Mouse (Mus musculus) mouse trophoblast stem cell (cell line): ENCODE measurements around the gene Cav3.

Source experiments
- in situ Hi-C, 2 experiments: fragments of 300-500 bp; cut with MseI, MboI; formaldehyde crosslinking; loops; 2 replicates in 1 of 2; 3 replicates in 1 of 2; pipeline ENCODE4 v1.15.1; 2025

The Cav3 gene

DNA sequence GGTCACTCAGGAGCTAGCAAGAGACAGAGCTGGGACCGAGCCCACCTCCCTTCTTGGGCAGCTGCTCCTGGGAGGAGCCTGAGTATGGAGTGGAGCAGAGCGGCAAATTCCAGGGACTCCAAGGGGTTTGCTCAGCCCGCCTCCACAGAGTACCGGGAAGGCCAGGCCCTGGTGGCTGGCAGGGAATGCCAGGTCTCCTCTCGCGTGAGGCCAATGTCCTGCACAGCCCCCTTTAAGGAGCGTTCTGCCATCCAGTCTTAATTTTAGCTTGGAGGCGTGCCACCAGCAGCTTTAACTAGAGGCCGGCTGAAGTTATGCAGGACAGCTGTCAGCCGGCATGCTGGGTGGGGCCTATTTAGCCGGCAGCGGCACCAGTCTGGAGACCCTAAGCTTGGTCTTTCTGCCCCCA lies at the start of gene Cav3:
TSS of gene Cav3 (plus strand) at position 165 of the 409 bp plus-strand sequence.
- in situ Hi-C loops, result no loop called here

DNA sequence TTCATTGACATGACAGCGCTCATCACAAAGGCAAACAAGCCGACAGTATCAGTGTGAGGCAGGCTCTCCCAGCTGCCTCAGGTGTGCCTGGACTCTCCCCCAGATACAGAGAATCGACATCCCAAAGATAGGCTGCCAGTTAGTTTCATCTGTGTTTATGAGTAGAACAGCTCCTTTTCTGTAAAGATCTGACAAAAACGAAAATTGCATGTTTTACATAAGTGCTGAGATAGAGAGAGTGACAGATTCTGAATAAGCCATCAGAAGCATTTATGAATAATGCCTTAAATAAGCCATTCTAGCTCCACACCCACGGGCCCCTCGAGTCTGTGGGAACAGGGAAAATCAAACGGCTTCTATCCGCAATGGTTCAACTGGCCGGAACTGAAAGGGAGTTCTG lies 40.0 kb upstream of the Cav3 start:
- in situ Hi-C loops, result no loop called here

DNA sequence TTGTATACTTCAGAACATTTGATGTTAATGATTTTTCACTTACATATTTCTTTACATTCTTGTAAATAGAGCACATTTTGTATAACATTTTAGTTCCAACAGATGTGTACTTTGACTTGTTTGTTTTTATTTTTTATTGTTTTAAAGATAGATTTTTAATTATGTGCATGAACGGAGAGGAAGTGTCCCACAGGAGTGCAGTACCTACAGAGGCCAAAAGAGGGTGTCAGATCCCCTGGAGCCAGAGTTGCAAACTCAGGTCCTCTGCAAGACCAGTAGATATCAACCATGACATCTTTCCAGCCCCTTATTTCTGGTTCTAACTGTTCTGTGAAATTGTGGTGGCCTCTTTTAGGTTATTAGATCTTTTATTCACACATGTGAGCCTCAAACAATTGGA lies 38.4 kb upstream of the Cav3 start:
- in situ Hi-C loops, result no loop called here

DNA sequence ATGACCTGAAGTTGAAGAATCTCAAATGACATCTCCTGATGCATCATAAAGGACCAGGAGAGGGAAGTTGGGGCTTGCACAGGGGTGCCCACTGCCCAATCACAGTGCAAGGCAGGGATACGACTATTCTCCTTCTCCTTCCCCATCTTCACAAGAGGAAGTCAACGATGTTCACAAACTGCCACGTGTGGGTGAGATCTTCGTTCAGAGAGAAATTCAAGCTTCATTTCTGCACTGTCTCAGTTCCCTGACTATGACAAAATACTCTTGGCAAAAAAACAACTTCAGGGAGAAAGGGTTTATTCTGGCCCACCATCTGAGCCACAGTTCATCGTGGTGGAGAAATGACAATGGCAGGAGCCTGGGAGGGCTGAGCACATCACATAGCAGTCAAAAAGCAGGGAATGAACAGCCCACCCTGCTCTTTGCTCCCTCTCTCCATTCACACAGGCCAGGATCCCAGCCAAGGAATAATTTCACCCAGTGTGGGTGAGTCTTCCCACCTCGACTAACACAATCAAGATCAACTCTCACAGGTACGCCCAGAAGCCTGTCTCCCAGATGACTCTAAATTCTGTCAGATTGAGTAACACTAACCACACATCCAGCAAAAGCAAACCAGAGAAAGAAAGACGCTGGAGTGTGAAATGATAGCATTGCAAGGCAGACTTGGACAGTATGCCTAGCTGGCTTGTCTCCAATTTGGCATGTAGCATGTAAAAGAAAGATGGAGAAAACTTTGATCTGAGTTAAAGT lies 35.4 kb upstream of the Cav3 start:
- in situ Hi-C loops, result no loop called here

DNA sequence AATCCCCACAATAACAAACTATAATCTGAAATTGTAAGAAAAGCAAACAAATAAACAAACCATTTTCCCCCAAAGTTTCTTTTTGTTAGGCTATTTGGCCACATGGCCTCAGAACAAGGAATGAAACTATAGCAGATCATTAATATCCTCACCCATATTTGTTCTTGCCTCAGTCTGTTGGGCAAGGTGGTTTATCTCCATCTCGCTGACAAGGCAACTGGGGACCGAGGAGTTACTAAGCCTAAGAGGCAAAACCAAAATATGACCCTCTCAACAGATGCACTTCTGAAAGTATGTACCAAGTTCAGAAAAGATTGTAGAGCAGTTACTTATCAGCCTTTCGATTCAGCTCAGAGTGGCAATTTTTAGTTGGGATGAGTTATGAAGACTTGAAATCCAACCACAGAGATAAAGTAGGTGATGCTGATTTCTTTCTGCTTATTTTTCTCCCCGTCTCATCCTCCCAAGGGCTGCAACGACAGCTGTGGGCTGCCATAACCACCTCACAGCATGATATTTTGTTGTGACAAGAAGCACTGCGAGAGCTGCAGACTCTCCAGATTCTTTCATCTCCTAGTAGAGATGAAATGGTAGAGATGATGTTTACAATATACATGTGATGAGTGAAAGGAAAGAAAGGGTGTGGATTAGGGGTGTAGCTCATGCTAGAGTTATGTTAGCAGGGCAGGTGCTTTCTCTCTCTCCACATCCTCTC lies 33.1 kb upstream of the Cav3 start:
- in situ Hi-C loops, result no loop called here

DNA sequence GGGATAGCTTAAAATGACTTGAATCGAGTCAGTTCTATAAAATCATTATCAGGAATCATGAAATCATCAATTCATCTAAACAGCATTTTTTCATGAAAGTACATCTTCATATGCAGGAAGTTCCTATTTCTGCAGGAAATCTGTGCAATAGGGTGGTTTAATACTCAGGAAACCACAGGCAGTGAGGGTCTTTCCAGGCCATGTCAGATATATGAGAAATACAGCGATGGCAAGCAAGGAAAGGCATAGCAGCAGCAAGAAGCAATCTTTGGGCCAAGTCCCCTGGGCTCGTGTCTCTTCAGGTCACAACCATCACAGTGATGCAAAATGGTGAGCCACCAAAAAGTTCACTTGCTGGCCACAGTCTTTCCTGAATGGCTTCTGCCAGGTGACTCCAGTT lies 13.6 kb upstream of the Cav3 start:
- in situ Hi-C loops, result no loop called here

DNA sequence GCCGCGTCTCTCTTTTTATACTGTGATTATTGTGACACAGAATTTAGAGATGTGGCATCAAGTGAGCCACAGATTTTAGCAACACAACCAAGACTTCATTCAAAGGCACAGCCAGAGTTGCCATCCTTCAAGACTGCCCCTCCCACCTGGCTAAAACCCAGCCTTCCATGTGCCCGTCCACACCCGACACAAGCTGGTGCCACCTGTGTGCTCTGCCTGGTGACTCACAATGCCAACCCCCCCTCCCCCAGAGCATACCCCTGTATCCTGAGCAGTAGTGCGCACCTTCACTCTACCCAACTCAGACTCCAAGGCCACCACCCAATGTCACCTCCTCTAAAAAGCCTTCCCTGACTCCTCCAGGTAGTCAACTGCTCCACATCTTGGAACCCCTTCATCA lies 2.2 kb downstream of the Cav3 start:
- in situ Hi-C loops, result no loop called here

DNA sequence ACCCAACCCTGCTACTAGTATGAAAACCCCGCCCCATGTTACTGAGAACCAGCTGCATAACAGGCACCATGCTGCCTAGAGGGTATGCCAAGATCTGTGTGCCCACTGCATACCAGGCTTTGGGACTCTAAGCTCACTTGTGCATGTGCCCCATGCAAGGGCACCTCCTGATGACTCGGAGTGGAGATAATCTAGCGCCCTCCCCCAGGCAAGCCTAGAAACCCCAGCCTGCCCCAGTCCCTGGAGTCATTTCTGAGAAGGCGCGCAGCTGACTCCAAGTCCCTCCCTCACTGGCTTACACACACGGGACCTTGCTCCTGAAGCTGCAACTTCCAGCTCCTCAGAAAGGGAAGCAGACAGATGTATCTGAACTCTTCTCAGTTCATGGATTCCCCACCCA lies 4.0 kb downstream of the Cav3 start:
- in situ Hi-C loops, result no loop called here

DNA sequence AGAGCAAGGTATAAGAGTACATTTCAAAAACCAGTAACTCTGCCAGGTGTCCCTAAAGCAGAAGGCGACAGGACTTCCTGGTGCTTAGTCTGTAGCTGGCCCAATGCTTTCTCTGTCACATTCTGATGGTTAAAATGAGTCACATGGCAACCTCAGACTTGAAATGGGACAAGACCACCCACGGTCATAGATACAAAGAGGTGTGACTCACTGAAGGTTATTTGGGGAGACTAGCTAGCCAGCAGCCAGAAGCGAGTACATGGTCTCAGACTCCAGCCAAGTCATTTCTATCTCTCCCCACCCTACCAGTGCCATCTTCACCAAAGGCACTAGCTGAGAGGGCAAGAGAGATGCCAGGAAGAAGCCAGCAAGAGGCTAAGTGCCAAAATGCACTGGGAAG lies 6.1 kb downstream of the Cav3 start:
- in situ Hi-C loops, result no loop called here

DNA sequence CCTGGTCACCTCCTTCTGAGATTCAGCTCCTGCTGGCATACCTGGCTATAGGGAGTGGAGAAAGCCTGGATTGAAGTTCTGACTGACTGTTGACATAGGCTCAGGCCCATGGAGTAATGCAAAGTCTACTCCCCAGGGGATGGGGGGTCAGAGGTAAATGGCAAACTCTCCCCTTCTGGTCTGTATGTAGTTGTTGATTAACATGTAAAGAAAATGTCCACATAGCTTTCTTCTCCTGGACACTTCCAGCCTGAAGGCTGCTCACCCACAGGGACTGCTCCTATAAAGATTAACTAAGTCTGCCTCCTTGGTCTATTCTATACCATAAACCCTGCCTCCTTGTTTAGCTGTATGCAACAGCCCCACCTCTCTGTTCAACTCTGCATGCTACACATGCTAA lies 6.7 kb downstream of the Cav3 start:
- in situ Hi-C loops, result no loop called here

DNA sequence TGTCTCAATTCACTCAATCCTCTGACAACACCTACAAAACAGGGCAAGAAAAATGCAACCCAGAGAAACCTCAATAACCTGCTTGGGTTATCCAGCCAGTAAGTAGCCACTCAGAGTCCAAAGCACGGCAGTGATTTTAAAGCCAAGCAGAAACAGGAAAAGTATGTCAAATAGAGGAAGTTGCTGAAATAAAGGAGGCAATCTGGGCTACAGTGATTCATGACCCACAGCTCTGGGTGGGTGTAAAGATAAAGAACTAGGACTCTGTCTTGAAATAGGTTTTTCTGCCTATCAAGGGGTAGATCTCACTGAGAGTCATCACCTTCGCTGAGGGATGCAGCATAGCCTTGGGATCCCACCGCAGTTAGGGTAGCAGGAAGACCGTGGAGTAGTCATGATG lies 12.3 kb downstream of the Cav3 start:
- in situ Hi-C loops, result no loop called here

DNA sequence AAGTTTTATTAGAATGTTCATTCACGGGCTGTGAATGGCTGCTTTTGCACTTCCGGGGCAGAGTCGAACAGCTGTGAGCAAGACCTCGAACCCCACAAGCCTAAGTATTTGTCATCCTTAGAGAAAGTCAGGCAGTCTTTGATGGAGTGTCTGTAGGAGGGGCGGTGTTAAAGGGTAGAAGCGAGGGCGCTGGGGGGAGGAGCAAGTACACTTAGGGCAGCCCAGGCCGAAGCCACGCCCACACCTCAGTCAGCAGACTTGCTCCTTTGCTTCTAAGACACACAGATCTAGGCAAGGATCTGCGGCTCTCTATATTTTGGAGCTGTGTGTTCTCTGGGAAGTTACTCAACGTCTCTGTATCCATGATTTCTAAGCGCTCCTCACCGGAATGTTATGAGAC lies 20.6 kb downstream of the Cav3 start:
- in situ Hi-C loops, result loop anchor here (10.0 to 25.0 kb wide), 3 partner anchors 75 to 275 kb away; no protein-coding TSS in a partner anchor

DNA sequence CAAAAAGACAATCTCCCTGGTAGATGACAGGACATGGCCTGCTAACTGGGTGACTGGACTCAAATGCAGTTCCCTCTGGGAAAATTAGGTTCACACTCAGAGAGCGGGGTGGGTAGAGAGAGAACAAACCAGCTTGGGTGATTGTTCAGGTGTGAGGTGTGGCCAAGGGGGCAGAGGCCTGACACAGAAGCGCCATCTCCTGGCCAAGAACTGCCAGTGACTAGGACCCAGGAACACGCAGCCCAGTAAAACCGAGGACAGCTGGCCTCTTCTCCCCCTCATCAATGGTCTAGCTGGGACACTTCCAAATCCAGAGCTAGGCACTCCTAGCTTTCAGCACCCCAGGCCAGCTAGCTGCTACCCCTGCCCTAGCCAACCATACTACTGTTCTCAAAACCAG lies 25.0 kb downstream of the Cav3 start:
- in situ Hi-C loops, result loop anchor here (10.0 to 25.0 kb wide), 3 partner anchors 80 to 280 kb away; no protein-coding TSS in a partner anchor

DNA sequence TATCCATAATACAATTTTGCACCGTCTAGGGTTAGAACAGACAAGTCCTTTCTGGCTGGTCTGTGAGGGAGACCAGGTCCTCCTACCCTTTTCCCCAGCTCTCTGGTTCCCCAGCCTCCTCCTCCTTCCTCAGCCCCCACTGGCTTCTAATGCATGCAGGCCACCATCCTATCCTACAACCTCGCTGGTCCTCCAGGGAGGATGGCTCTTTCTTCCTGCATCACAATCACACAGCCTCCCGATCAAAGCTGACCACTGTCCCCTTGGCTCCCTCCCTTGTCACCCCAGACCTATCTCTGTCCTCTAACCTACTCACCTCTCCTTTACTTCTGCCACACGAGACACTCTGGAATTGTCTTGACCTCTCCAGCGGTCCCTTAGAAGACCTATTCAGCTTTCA lies 28.7 kb downstream of the Cav3 start:
- in situ Hi-C loops, result loop anchor here (10.0 to 25.0 kb wide), 3 partner anchors 83 to 283 kb away; no protein-coding TSS in a partner anchor

DNA sequence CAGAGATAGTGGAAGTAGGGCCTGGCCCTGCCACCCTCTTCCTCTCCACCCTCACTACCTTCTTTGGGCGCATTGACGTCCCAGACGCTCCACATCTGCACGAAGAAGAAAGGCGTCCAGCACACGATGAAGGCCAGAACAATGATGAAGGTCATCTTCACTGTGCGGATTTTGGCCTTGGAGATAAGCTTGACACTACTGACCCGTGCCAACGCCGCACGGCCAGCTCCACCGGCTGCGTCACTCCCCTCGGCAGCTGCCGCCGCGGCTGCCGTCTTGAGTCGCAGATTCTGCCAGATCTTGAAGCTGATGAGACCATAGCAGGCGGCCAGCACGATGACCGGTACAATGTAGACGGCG lies 29.5 kb downstream of the Cav3 start:
- in situ Hi-C loops, result loop anchor here (10.0 to 25.0 kb wide), 3 partner anchors 84 to 284 kb away; no protein-coding TSS in a partner anchor

DNA sequence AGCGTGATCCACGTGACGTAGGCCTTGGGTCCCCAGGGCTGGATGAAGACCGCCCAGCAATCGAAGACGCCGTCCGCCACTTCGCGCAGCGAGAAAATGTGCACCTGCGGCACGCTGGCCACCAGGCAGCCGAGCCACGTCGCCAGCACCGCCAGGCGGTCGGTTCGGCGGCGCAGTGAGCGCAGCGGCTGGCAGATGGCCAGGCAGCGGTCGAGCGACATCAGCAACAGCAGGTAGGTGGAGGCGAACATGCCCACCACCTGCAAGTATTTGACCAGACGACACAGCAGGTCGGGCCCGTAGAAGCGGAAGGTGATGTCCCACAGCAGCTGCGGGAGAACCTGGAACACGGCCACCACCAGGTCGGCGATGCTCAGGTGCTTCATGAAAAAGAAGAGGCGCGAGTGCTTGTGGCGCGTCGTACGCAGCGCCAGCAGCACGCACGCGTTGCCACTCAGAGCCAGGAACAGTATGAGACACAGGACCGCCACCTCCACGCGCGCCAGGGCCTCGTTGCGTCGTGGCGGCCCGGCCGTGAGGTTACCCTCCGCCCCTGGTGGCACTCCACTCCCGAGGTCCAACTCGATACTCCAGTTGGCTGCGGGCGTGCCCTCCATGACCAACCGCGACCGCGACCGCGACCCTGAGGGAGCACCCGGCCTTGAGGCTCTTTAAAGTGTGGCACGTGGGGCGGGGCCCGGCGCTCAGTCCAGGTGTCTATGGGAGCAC lies 30.0 kb downstream of the Cav3 start:
- in situ Hi-C loops, result loop anchor here (10.0 to 25.0 kb wide), 3 partner anchors 85 to 285 kb away; no protein-coding TSS in a partner anchor

DNA sequence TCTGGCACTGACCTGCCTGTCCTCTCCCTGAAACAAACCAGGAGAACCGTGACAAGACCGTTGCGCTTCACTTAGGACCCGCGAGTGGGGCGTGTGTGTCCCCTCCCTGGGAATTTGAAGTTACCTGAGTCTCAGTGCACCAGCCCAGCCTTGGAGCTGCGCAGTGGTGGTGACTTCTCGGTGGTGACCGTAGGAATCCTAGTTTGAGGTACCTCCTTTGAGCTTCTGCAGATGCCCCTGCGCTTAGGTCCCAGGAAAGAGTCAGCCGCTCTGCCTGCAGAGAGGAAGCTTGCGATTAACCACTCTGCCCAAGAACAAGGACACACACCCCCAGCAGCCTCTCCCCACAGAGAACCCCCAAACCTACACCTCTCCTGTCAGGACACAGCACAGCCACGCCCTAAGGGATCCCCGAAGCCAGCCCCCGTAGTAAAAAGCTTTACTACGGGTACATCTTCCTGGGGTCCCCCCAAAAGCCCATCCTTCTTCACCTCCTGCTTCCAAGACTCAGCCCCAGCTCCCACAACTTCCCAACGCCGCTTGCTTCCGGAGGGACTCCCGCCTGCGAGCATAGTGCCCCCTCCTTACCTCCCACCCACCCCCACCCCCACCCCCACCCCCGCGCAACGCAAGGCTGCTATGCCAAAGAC lies 30.7 kb downstream of the Cav3 start, which contains the start of gene Oxtr:
TSS of gene Oxtr (minus strand) at position 34 of the 650 bp plus-strand sequence.
- in situ Hi-C loops, result loop anchor here (10.0 to 25.0 kb wide), 3 partner anchors 85 to 285 kb away; no protein-coding TSS in a partner anchor

DNA sequence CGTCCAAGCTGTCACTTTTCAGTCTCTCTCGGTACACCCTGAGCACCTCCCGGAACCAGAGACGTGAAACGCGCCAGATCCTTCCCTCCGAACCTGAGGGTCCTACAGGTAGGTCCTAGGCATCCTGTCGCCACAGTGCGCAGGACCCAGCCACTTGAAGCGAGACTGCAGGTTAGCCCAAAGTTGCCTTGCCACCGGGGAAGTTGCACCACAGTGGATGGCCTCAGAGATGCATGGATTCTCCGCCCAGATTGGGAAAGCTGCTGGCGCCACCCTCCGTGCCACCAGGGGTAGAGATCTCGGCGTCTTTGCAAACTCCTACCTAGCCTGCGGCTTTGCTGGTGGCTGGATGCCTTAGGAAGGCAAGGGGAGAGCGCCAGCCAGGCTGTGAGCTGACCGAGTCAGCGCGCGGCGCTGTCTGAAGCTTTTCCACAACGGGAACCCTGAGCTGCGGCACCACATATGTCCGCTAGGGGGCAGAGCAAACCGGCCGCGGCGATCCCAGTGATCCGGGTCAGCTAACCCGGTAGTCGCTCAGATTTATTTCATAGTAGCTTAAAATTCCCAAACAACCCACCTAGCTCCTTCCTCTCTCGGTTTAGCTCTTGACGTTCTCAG lies 31.4 kb downstream of the Cav3 start:
- in situ Hi-C loops, result loop anchor here in 1 of 2 experiments (25.0 kb wide), 1 partner anchor 278 kb away; no protein-coding TSS in a partner anchor

DNA sequence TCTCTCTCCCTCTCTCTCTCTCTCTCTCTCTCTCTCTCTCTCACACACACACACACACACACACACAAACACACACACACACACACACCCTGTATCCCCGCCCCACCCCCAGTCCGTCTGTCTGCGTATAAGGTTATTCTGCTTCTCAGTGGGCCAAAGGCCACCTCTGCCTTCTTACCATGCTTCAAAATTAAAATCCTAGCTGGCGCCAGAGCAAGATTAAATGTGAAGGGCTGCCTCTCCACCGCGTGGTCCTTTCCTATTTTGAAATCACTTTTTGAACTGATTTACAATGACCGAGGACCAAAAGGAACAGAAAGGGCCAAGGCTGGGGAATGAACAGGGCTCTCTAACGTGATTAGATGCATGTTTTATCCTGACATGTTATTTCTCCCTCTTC lies 32.2 kb downstream of the Cav3 start:
- in situ Hi-C loops, result loop anchor here in 1 of 2 experiments (25.0 kb wide), 1 partner anchor 279 kb away; no protein-coding TSS in a partner anchor

DNA sequence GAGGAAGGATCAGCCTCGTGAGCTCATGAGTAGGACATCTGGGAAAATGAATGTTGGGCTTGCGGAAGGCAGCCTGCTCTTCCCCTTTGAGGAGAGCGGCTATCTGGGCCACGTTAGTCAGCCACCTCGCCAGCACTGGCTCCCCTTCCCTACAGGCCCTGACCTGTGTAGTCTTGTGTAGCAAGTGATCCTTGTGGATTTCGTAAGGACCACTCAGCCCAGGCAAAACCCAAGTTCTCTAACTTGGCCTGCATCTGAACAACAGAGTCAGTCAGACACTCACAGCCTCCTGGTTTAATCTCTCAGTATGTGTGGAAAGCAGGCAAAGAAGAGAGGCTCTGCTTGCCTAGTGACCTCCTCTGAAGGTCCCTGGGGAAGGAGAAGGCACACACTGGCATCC lies 33.4 kb downstream of the Cav3 start:
- in situ Hi-C loops, result loop anchor here in 1 of 2 experiments (25.0 kb wide), 1 partner anchor 280 kb away; no protein-coding TSS in a partner anchor

DNA sequence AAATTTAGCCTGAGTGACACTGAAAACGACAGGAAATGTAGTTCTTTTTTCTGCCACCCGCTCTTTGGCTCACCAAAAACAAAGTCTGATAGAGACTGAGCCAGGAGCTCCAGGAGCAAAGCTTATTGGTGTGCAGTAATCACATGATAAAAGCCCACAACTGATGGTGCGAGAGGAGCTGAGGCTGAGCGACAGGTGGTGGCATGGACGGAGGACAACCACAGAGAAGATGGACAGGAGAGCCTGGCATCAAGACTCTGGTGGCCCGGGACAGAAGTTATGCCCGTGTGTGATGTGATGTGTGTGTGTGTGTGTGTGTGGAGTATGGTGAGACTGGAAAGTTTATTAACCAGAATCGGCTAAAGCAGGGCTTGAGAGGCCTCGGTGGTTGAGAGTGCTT lies 34.1 kb downstream of the Cav3 start:
- in situ Hi-C loops, result loop anchor here in 1 of 2 experiments (25.0 kb wide), 1 partner anchor 281 kb away; no protein-coding TSS in a partner anchor
